Mouse (Mus musculus): Measurements from ENCODE around the gene Alg2. TPM values are rescaled to one million over a fixed set of nuclear protein-coding genes. Genes with fewer than 3 reads are reported as not detected.

Gene Alg2
- polyA plus RNA-seq (2014; fragmentation: Nextera tagmentation; extraction: Ambion mirVana), result 403 and 428 TPM in 2 replicates

DNA sequence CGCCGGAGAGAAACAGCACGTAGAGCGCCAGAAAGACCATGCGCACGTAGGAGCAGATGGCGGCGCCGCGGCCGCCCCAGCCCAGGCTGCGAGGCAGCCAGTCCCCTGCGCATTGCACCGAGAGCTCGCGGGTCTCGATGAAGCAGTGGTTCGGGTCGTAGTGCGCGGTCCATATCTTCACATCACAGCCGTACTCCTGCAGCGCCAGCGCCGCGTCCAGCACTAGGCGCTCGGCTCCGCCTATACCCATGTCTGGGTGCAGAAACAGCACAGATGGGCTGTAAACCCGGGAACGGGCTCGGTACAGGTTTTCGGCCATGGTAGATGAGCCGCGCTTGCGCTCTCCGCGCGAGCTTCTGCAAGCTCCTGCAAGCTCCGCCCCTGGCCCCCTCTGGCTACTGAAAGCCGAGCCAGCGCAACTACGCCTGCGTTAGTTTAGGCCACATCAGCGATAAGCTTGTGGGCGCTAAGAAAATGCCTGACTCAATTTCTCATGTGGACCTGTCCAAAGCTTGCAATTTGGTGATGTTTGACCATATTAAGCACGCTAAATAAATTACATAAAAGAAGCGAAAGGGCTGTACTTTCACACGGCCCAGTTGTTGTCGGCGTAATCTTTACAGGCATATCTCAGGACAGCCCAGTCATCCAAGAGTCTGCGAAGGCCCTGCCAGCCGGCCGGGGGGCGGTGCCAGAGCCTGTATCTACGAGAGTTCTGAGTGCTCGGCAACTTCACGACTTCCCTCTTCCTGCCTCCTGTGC, at the start of gene Alg2, which contains the start of gene Sec61b:
TSS of gene Alg2 (minus strand) at position 366 of the 762 bp plus-strand sequence.
TSS of gene Sec61b (plus strand) at position 691 of the 762 bp plus-strand sequence.
- Histone ChIP-seq H3K27me3 (ENCODE audit: control insufficient read depth, insufficient read depth, low read length) (no peaks in the 10 kb centered on the region), H3K9me3 (ENCODE audit: control insufficient read depth, low read length) (peaks cover 8% of the 10 kb centered on the region), H3K27ac (ENCODE audit: low read depth, low read length) (peak within 1 kb of the TSS; percentile 98), H3K36me3 (ENCODE audit: control insufficient read depth, insufficient read depth, low read length) (peaks cover 41% of the 10 kb centered on the region), H3K9ac (replicated peaks; ENCODE audit: low read depth, low read length) (peak within 1 kb of the TSS; percentile 90), H3K4me2 (ENCODE audit: low read depth, low read length) (peak within 1 kb of the TSS; percentile 60), H3K4me1 (ENCODE audit: control insufficient read depth, insufficient read depth, low read length) (peaks cover 18% of the 10 kb centered on the region), H3K4me3 (ENCODE audit: low read depth, low read length) (peak within 1 kb of the TSS; percentile 81)
- WGBS, result under 1% methylated on average over 58 of the region's 58 CpGs
- ATAC-seq (ENCODE audit: low read depth), result peak; percentile 97

DNA sequence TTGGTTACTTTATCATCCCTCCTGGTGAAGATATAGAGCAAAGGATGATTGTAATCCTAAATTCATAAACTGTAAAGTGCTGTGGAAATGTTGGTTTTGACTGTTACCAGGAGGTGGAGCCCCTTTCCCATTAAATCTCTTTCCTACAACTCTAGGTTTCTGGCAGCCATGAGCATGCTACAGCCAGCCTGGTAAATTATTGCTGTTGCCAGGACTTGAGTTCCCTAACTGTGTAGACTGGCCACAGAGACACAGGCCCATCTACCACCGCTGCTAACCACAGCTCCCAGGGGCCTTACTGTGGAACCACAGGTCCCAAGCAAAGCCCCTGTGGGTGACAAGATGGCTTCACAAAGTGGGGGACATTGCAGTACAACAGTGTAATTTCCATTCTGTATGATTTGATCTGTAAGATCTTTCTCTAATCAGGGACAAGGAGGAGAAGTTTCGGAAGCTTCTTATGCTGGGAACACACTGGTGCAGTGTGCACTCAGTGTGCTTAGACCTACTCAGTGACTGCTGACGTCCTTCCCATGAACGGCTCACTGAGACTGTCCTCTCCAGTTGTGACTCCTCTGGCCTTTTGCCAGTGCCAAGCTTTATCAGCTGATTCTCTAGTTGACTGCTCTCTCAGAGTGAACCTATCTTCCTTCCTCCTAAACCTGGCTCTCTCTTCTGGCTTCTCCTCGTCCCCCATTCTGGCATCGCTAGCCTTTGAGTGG, 47.9 kb upstream of the Alg2 start:
- no peaks in the 10 kb centered on the region for H3K36me3 ChIP-seq (ENCODE audit: control insufficient read depth, insufficient read depth, low read length)
- 0 out of 2 replicates have a peak, but pooled peaks cover 2% of the 10 kb centered on the region for H3K4me1 ChIP-seq (ENCODE audit: control insufficient read depth, insufficient read depth, low read length)
- no peaks in the 10 kb centered on the region; the same call in 1 of the 2 replicates for H3K9me3 ChIP-seq (ENCODE audit: control insufficient read depth, low read length)
- 78% methylated on average over 6 of the region's 6 CpGs for WGBS
- ATAC-seq (ENCODE audit: low read depth), result peak; percentile 74
- H3K4me3 ChIP-seq (ENCODE audit: low read depth, low read length), result no peak overlapping the region
- H3K27ac ChIP-seq (ENCODE audit: low read depth, low read length), result no peak overlapping the region
- no peak overlapping the region for H3K9ac ChIP-seq (replicated peaks; ENCODE audit: low read depth, low read length)
- no peak overlapping the region for H3K4me2 ChIP-seq (ENCODE audit: low read depth, low read length)
- no peaks in the 10 kb centered on the region for H3K27me3 ChIP-seq (ENCODE audit: control insufficient read depth, insufficient read depth, low read length)

DNA sequence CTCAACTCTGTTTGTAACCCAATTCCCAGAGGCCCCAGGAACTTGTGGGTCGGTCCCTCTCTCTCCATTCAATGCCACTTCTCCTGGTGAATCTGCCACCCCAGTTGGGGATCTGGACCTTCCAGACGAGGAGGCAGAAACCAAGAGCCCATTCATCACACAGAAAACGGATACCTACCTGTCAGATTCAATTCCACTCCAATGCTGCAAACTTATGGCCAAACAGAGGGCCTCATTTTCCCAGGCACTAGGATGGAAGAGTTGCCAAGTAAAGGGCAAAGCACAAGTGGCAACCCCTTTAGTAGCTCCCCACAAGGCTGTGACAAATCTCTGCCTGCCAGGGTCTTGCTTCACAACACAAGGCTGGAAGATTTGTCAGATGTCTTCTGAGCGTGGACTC, 45.9 kb upstream of the Alg2 start:
- no peaks in the 10 kb centered on the region for H3K36me3 ChIP-seq (ENCODE audit: control insufficient read depth, insufficient read depth, low read length)
- H3K27ac ChIP-seq (ENCODE audit: low read depth, low read length), result no peak overlapping the region
- 0 out of 2 replicates have a peak, but pooled peaks cover 2% of the 10 kb centered on the region for H3K4me1 ChIP-seq (ENCODE audit: control insufficient read depth, insufficient read depth, low read length)
- H3K4me3 ChIP-seq (ENCODE audit: low read depth, low read length), result no peak overlapping the region
- no peak overlapping the region for H3K9ac ChIP-seq (replicated peaks; ENCODE audit: low read depth, low read length)
- H3K4me2 ChIP-seq (ENCODE audit: low read depth, low read length), result no peak overlapping the region
- H3K27me3 ChIP-seq (ENCODE audit: control insufficient read depth, insufficient read depth, low read length), result no peaks in the 10 kb centered on the region
- WGBS, result 64% methylated on average over 4 of the region's 4 CpGs
- H3K9me3 ChIP-seq (ENCODE audit: control insufficient read depth, low read length), result no peaks in the 10 kb centered on the region; the same call in 1 of the 2 replicates
- no peak for ATAC-seq (ENCODE audit: low read depth)

DNA sequence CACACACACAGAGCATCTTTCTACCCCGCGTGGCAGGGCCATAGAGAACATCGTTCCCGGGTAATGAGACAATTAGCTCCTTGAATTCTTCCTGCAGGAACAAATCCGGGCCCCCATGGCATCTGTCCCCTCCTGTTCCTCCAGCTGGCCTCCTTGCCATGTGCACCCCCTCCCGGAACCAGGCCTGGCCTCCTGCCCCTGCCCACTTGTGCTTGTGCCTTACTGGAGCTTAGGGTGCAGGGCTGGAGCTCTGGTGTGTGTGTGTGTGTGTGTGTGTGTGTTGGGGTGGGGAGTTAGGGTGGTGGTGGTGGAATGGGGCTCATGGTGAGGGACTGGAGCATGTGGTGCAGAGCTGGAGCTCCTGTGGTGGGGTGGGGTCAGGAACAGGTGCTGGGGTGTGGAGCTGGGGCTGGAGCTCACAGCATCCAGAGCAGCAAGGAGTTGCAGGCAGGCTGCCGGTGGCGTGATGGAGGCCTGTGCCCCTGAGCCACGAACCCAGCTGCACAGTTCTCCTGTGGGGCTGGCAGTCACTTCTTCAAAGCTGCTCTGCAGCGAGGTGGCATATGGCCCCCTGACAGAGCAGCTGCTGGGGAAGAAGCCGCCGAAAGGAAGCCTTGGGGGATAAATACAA, 44.5 kb upstream of the Alg2 start:
- H3K9ac ChIP-seq (replicated peaks; ENCODE audit: low read depth, low read length), result no peak overlapping the region
- no peak overlapping the region for H3K27ac ChIP-seq (ENCODE audit: low read depth, low read length)
- H3K27me3 ChIP-seq (ENCODE audit: control insufficient read depth, insufficient read depth, low read length), result no peaks in the 10 kb centered on the region
- peak; percentile 61 for ATAC-seq (ENCODE audit: low read depth)
- WGBS, result 27% methylated on average over 12 of the region's 12 CpGs
- H3K36me3 ChIP-seq (ENCODE audit: control insufficient read depth, insufficient read depth, low read length), result no peaks in the 10 kb centered on the region
- no peak overlapping the region for H3K4me2 ChIP-seq (ENCODE audit: low read depth, low read length)
- H3K9me3 ChIP-seq (ENCODE audit: control insufficient read depth, low read length), result no peaks in the 10 kb centered on the region
- no peak overlapping the region for H3K4me3 ChIP-seq (ENCODE audit: low read depth, low read length)
- 0 out of 2 replicates have a peak, but pooled peaks cover 2% of the 10 kb centered on the region for H3K4me1 ChIP-seq (ENCODE audit: control insufficient read depth, insufficient read depth, low read length)

DNA sequence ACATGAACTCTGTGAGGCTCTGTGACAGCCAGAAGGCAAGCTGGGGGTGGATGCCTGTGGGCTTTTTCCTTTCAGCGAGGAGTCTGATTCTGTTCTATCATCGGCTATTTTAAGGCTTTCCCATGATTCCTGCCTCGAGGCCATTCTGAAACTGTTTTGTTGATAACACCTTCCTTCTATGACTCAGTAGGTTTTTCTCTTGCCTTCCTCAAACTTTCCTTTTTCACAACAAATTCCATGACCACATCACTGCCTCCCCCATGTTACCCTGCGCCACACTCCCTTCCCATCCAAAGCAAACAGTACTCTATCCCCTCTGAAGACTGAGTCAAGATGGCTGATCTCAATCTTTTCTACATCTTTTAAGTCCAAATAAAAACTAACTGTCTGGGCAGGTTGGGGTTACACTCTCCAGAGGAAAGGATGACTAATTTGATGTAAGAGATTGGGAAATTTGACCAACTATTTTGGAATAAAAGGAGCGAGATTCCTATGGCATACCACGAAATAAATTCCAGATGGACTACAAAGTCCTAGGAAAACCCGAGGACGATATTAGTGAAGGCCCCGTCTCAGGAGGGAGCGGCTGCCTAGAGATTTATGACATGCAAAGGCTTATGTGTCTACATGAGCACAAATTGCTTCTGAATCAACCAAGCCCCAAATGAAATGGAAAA, 30.8 kb upstream of the Alg2 start:
- Histone ChIP-seq H3K27me3 (ENCODE audit: control insufficient read depth, insufficient read depth, low read length) (no peaks in the 10 kb centered on the region), H3K27ac (ENCODE audit: low read depth, low read length) (no peak overlapping the region), H3K9me3 (ENCODE audit: control insufficient read depth, low read length) (no peaks in the 10 kb centered on the region), H3K36me3 (ENCODE audit: control insufficient read depth, insufficient read depth, low read length) (no peaks in the 10 kb centered on the region), H3K4me2 (ENCODE audit: low read depth, low read length) (no peak overlapping the region), H3K9ac (replicated peaks; ENCODE audit: low read depth, low read length) (no peak overlapping the region), H3K4me1 (ENCODE audit: control insufficient read depth, insufficient read depth, low read length) (no peaks in the 10 kb centered on the region), H3K4me3 (ENCODE audit: low read depth, low read length) (no peak overlapping the region)
- no peak for ATAC-seq (ENCODE audit: low read depth)
- 76% methylated on average over 10 of the region's 10 CpGs for WGBS

DNA sequence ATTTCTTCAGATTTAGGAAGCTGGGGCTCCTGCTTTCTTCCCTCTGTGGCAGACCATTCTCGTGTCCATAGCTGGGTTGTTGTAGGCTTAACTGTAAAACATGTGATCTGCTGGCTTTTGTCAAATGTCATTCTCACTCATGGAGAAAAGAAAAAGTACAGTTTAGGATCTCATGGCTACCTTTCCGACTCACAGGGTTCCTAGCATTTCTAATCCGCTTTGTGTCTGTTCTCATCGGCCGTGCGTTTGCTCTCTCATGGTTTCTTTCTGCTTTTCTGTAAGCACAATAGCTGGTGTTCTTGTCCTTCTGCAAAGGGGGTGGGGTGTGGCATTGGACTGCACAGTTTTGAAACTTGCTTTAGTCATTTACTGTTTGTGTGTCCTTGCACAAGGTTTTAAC, 28.9 kb upstream of the Alg2 start:
- no peak for ATAC-seq (ENCODE audit: low read depth)
- Histone ChIP-seq H3K27me3 (ENCODE audit: control insufficient read depth, insufficient read depth, low read length) (no peaks in the 10 kb centered on the region), H3K4me3 (ENCODE audit: low read depth, low read length) (no peak overlapping the region), H3K27ac (ENCODE audit: low read depth, low read length) (no peak overlapping the region), H3K9ac (replicated peaks; ENCODE audit: low read depth, low read length) (no peak overlapping the region), H3K9me3 (ENCODE audit: control insufficient read depth, low read length) (no peaks in the 10 kb centered on the region), H3K36me3 (ENCODE audit: control insufficient read depth, insufficient read depth, low read length) (no peaks in the 10 kb centered on the region), H3K4me1 (ENCODE audit: control insufficient read depth, insufficient read depth, low read length) (no peaks in the 10 kb centered on the region), H3K4me2 (ENCODE audit: low read depth, low read length) (no peak overlapping the region)
- 82% methylated on average over 6 of the region's 6 CpGs for WGBS

DNA sequence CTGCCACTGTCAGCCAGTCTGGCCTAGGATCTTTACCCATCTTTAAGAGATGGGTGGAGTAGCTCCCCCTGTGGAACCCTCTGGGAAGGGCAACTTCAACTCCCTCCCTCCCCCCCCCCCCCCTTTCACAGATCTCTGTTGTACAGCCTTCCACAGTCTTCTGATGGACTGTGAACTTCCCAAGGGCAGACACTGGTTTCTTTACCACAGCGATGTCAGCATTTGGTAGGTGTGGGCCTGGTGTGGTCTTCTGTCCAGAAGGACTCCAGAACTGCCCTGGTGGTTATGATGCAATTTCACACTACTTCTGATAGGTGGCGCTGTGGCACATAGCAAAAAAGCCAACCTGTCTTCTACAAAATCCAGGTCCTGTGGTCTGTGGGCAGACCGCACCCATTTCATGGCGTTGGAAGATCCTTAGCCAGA, 28.4 kb upstream of the Alg2 start:
- ATAC-seq (ENCODE audit: low read depth), result no peak

DNA sequence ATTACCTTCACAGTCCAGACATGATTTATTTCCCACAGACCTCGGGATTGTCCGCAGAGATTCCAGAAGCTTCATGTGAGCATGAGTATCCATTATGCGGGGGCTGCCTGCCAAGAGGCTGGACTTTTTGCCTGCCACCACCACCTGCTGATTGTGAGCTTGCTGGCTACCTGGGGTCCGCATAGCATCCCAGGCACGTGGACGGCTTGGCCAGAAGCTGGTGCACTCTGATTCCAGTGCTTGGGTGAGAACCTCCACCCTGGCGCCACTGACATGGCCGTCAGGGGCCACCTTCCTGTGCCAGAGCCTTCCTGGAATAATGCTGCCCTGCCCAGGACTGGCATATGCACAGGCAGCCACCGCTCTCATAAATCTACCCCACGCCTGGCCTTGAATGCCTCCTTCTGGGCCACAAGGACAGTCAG, 25.0 kb upstream of the Alg2 start:
- WGBS, result 66% methylated on average over 10 of the region's 10 CpGs
- Histone ChIP-seq H3K4me1 (ENCODE audit: control insufficient read depth, insufficient read depth, low read length) (no peaks in the 10 kb centered on the region), H3K9ac (replicated peaks; ENCODE audit: low read depth, low read length) (no peak overlapping the region), H3K27ac (ENCODE audit: low read depth, low read length) (no peak overlapping the region), H3K4me3 (ENCODE audit: low read depth, low read length) (no peak overlapping the region), H3K4me2 (ENCODE audit: low read depth, low read length) (no peak overlapping the region), H3K9me3 (ENCODE audit: control insufficient read depth, low read length) (no peaks in the 10 kb centered on the region), H3K27me3 (ENCODE audit: control insufficient read depth, insufficient read depth, low read length) (no peaks in the 10 kb centered on the region), H3K36me3 (ENCODE audit: control insufficient read depth, insufficient read depth, low read length) (no peaks in the 10 kb centered on the region)
- no peak for ATAC-seq (ENCODE audit: low read depth)

More for the DNA sequence above, 28.4 kb upstream of the Alg2 start:
- H3K4me1 ChIP-seq (ENCODE audit: control insufficient read depth, insufficient read depth, low read length), result no peaks in the 10 kb centered on the region
- no peak overlapping the region for H3K27ac ChIP-seq (ENCODE audit: low read depth, low read length)
- no peak overlapping the region for H3K4me3 ChIP-seq (ENCODE audit: low read depth, low read length)
- no peaks in the 10 kb centered on the region for H3K27me3 ChIP-seq (ENCODE audit: control insufficient read depth, insufficient read depth, low read length)
- H3K9ac ChIP-seq (replicated peaks; ENCODE audit: low read depth, low read length), result no peak overlapping the region
- 41% methylated on average over 4 of the region's 4 CpGs for WGBS
- no peaks in the 10 kb centered on the region for H3K9me3 ChIP-seq (ENCODE audit: control insufficient read depth, low read length)
- H3K36me3 ChIP-seq (ENCODE audit: control insufficient read depth, insufficient read depth, low read length), result no peaks in the 10 kb centered on the region
- no peak overlapping the region for H3K4me2 ChIP-seq (ENCODE audit: low read depth, low read length)
